Mouse (Mus musculus) cerebellum, adult 2 months (tissue): ENCODE results near the gene Cactin.

Experiments
- CTCF ChIP-seq: fragments of 200-500 bp; IDR thresholded peaks from 2 replicates; pipeline ENCODE4 v1.5.1; 2011; ENCODE audit warnings: low read depth, mild to moderate bottlenecking, control low read depth, low read length, moderate library complexity, borderline replicate concordance; ENCODE audit not compliant: insufficient read depth
- POLR2A ChIP-seq: fragments of 200-500 bp; IDR thresholded peaks from 2 replicates; pipeline ENCODE4 v1.6.1; 2011; ENCODE audit warnings: low read length, control low read depth, borderline replicate concordance; ENCODE audit not compliant: insufficient read depth

DNA sequence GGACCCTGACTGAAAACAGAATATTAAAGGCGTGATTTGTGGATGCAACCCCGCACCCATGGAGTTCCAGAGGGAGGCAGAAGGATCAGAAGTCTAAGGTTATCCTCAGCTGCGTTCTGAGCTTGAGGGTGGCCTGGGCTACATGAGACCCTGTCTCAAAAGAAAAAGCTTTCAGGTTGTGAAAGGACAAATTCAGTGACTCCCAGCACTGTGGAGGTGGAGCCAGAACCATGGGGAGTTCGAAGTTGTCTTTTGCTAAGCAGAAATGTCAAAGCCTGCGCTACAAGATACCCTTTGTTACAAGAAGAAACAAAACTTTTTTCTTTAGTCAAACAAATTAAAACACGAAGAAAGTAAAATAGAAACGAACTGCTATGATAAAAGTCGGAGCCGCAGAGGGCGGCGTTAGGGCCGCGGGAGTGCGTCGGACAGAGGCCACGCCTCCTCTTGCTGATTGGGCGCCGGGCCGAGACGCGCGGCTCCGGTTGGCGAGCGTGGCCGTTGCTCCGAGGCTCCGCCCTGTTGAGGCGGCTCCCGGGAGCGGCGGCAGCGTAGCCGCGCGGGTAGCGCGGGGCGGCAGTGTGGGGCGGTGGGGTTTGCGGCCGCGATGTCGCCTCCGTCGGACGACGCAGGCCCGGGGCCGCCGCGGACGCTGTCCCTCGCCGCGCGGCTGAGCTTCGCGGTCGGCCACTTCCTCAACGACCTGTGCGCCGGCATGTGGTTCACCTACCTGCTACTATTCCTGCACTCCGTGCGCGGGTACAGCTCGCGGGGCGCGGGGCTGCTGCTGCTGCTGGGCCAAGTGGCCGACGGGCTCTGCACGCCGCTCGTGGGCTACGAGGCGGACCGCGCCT is 36.3 kb downstream of the Cactin start, which contains the start of gene Mfsd12:
- TF ChIP-seq POLR2A (peak; percentile 58), CTCF (no peak)
